Mouse (Mus musculus): ENCODE measurements around the gene Psme1.

The Psme1 gene

DNA sequence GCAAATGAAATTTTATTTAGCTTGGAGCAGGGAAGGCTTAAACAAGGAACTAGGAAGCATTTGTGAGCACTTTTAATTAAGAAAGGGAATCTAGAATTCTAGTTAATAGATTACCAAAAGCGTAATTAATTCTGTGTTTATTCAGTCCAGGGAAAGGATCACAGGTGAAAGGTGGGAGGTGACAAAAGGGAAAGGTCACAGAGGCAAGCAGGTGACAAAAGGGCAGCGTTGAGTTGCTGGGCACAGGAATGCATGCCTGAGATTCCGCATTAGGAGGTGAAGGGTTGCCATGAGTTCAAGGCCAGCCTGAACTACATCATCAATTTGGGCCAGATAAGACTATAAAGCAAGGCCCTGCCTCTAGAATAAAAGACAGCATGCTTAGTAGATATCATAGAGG, 10.4 kb upstream of the Psme1 start:
- intact Hi-C loops (cut with DNase I) = no loop called here

DNA sequence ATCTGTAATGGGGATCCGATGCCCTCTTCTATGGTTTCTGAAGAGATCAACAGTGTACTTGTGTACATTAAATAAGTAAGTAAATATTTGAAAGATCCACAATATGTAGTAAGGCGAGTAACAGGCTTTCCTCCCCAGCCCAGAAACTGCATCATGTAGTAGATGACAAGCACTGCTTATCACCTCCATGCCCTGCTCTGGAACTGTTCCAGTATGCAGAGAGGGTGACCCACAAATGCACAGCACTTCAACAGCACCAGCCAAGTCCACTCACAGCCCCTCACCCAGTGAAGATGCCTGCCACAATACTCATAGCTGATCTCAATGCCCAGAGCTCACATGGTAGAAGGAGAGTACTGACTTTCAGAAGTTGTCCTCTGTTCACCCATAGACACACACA, 7.3 kb upstream of the Psme1 start:
- intact Hi-C loops (cut with DNase I) = no loop called here

DNA sequence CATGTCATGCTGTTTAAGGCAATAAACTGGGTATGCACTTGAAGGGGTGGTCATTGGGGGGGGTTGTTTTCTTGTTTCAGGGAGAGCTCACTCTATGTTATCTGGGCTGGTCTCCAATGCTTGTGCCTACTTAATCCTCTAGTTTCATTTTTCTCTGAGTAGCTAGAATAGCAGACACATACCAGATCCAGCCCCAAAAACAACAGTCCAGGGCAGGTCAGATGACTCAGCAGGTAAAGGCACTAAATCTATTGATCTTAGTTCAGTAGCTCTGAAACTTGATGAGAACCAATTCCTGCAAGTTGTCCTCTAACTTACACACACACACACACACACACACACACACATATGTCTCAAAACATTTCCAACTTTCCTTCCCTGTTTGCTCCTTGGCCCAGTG, 6.2 kb upstream of the Psme1 start:
- intact Hi-C loops (cut with DNase I) = no loop called here

DNA sequence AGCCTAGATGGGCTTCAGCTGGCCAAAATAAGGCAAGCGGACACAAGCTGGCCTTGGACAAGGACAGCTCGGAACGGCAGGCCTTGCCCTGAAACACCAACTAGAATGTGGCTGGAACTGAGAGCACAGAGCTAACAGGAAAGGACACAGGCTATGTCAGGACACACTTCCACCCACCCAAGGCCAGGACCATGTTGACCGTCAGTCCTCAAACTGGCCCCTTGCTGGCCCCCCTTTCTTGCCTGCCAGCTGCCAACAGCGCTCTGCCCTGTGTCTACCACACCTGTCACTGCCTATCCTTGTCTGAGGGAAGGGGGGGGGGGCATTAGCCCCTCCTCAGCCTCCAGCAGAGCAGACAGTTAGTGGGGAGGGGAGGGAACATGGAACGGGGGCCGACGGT, 2.6 kb upstream of the Psme1 start, which contains the start of gene Fitm1:
Gene Fitm1 (plus strand): TSS at position 316 of the 400 bp plus-strand sequence.
- intact Hi-C loops (cut with DNase I) = no loop called here

DNA sequence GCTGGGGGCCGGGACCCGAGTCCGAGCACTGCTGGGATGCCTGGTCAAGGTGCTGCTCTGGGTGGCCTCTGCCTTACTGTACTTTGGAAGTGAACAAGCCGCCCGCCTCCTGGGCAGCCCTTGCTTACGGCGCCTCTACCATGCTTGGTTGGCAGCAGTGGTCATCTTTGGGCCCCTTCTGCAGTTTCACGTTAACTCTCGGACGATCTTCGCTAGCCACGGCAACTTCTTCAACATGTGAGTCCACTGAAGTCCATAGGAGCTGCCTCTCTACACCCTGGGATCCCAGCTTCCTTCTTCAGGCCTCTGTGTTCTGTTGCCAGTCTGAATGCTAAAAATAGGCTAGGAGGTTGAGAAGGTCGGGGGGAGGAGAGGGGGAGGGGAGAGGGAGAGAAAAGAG, 2.2 kb upstream of the Psme1 start:
- intact Hi-C loops (cut with DNase I) = no loop called here

DNA sequence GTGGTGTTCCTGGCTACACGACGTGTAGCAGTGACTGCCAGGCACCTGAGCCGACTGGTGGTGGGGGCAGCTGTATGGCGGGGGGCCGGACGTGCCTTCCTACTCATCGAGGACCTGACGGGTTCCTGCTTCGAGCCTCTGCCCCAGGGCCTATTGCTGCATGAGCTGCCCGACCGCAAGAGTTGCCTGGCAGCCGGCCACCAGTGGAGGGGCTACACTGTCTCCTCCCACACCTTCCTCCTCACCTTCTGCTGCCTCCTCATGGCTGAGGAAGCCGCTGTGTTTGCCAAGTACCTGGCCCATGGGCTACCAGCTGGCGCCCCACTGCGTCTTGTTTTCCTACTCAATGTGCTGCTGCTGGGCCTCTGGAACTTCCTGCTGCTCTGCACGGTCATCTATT, 1.5 kb upstream of the Psme1 start:
- intact Hi-C loops (cut with DNase I) = no loop called here

DNA sequence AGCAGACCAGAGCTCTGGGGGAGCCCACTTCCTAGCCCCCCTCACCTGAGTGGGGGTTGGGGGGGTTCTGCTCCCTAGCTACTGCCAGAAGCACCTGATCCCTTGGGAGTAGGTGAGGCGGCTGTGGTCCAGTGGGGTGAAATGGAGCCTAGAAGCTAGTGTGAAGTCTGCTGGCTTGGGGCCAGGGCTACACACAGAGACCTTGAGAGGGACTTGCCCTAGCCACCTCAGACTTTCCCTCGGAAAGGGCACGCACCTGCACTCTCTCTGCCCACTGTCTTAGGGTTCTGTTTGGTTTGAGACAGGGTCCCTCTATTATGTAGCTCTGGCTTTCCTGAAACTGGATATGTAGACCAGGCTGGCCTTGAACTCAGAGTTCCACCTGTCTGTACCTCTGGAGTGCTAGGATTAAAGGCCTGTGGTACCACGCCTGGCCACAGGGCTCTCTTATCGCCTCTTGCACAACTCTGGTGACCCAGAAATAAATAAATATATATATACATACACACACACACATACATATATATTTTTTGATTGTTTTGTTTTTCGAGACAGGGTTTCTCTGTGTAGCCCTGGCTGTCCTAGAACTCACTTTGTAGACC, 846 bp downstream of the Psme1 start:
- intact Hi-C loops (cut with DNase I) = no loop called here

DNA sequence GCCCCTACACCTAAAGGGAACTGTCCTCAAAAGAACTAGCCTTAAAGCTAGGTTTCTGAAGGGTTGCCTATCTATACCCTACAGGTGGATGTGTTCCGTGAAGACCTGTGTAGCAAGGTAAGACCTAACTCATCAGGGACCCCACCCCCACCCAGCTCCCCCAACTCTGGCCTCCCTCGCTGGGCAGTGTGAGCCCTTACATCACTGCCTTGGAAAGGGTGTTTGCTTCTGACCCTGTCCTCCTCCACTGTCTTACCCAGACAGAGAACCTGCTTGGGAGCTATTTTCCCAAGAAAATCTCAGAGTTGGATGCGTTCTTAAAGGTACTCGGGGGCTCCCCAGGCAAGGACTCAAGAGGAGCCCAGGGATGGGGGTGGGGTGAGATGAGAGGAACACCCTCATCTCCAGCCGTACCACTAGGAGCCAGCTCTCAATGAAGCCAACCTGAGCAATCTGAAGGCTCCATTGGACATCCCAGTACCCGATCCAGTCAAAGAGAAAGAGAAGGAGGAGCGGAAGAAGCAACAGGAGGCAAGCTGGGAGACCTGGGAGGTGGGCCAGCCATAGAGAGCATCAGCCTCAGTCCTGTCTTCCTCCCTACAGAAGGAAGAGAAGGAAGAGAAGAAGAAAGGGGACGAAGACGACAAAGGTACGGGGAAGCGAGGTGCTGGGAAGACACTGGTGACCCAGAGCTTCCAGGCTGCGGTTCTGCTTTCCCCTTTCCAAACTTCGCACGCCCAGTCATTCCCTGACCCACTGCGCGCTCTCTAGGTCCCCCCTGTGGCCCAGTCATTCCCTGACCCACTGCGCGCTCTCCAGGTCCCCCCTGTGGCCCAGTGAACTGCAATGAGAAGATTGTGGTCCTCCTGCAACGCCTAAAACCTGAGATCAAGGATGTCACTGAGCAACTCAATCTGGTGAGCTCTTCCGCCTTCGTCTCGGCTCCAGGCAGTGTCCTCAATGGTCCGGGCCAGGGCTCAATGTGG, 1.9 kb downstream of the Psme1 start:
- intact Hi-C loops (cut with DNase I) = no loop called here

DNA sequence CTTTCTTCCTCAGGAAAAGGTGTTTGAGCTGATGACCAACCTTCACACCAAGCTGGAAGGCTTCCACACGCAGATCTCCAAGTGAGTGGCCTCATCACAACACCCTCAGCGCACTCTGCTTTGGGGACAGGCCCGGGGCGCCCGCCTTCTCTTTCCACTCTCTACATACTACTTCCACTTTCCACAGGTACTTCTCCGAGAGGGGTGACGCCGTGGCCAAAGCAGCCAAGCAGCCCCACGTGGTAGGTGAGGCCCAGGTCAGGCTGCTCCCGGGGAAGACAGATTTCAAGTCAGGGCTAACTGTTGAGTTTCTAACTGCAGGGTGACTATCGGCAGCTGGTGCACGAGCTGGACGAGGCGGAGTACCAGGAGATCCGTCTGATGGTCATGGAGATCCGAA, 2.8 kb downstream of the Psme1 start:
- intact Hi-C loops (cut with DNase I) = no loop called here

DNA sequence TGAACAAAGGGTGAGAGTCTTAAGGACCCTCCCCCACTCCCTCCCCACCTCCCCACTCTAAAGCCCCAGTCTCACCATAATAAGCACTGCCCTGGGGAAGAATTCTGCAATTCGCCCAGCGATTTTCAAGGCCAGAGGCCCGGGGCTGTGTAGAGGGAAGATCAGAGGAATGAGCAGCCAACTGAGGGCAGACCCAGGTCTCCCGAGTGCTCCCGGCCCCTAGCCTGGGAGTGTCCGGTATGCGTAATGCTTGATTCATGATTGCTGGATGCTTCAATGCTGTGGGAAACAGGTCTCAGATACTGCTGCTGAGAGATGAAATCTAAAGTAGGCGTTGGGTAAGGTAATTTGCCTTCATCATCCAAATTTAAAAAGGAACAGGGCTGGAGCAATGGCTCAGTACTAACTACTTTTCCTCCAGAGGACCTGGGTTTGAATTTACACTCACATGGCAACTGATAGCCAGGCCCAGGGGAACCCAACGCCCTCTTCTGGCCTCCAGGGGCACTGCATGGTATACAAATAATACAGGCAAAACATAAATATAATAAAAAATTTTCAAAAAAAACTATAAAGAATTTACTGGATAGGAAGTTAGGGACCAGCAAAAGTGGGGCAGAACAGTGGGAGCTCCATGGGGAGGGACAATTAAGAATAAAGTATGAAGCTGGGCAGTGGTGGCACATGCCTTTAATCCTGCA, 4.2 kb downstream of the Psme1 start:
- intact Hi-C loops (cut with DNase I) = no loop called here

DNA sequence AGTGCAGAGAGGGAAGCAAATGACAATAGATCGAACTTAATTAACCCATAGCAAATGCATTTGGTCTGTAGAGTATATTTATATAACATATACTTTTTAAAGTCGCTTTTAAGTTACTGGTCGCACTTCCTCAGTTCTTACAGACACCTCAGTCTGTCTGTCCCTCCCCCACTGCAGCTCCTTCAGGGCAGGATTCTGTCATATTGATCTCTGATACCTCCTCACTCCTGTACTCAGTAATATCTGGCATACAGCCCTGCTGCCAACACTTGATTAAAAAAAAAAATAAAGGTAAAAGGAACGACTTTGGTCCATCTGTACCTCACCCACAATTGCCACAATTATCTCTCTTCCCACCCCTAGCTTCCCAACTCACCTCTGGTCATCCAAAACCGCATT, 6.4 kb downstream of the Psme1 start:
- intact Hi-C loops (cut with DNase I) = no loop called here

DNA sequence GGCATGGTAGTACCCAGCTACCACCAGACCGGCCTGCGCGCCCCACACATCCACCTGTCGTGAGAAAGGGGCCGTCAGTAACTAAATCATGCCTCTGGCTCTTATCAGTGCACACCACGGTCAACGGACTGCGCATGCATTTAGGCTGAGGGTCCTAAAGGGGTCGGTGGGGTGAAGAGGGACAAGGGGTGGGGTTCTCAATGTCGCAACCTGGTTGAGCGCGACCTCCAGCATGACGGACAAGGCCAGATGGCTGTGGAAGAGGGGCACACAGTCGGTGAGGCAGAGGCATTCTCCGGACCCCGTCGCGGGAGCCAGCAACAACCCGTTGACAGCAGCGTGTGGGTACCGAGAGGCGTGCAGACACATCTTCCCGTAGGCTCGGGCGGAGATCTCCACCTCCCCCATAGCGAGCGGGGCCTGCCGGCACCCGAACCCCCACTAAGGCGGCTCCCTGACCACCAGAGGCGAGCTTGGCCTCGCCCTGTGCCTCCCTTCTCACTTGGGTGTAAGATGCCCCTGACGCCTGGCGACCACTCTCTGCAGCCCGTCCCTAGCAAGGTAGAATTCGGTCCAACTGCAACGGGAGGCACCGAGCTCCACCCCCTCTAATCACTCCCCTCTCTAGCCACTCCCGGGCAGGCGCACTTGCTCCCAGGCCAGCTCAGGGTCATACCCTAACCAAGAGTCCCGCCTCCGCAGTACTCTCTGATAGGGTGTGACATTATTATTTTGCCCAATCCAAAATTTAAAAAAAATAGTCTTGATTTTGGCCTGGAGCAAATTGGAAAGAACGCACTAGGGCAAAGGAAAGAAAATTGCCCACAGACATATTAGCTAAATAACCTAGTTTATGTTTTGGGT, 7.0 kb downstream of the Psme1 start, which contains the start of gene Emc9:
Gene Emc9 (minus strand): TSS at position 601 of the 864 bp plus-strand sequence.
- intact Hi-C loops (cut with DNase I) = no loop called here

DNA sequence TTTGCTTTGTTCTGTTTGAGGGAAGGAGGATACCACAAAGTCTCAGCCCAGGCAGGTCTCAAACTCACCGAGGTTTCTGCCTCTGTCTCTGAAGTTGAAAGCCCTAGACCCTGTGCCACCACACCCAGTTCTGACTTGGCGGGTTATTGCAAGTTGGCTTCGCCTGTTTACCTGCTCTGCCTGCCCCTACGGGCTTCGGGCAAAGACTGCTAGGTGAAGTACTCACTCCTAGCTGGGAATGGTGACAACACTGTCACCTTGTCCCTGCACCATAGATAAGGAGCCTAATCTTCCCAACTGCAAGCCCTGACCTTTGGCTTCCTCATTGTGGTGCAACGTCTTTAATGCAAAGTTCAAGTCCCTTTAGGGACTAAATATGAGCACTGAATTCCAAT, 7.6 kb downstream of the Psme1 start:
- intact Hi-C loops (cut with DNase I) = no loop called here

DNA sequence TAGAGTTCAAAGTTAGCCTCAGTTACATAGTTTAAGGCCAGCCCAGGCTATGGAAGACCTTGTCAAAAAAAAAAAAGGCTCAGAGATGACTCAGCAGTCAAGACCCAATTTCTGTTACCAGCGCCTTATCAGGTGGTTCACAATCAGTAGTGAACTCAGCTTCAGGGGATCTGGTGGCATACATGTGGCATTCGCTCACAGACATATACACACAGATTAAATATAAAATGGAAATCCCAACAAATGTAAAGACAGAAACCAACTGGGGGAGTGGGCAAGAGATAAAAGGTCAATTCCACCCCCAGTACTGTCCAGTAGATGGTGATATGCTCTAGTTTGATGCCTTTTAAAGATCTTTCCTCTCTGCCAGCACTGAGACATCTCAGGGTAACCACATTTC, 8.2 kb downstream of the Psme1 start:
- intact Hi-C loops (cut with DNase I) = no loop called here

DNA sequence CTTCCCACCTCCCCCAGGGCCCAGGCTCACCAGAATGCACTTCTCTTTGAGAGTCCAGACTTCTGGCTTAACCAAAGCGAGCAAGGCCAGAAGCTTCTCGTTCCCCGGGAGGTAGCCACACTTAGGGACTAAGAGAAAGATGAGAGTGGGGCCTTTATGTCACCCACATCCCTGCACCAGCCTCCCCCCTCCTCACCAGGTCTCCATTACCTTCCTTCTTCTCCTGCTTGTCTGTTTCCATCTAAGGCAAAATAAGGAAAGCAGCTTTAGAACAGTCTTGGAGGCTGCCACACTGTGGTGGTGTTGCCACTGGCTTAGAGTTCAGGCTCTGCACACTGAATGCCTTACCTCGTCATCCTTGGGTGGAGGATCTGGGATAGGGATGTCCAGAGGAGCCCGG, 11.3 kb downstream of the Psme1 start:
- intact Hi-C loops (cut with DNase I) = no loop called here

DNA sequence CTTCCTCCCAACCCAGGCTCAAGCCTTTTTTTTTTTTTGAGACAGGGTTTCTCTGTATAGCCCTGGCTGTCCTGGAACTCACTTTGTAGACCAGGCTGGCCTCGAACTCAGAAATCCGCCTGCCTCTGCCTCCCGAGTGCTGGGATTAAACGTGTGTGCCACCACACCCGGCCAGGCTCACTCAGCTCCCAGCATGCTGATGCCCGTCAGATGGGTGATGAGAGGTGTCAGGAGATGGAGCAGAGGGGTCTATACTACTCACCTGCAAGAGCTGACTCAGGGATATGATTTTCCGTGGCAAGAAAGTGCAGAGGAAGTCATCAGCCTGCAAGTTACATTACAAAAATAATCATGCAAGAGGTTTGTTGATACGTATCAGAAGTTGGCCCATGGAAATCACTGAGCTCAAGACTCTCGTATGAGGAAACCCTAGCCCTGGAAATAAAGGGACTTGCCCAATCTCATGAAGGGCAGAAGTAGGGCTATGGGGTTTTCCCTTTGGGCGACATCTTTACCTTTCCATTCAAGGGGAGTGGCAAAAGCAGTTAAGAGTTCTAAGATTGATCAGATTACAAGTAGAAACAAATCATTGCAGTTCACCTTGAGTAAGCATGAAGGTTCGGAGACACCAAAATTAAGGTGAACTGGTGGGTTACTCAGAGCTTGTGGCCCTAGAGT, 12.0 kb downstream of the Psme1 start:
- intact Hi-C loops (cut with DNase I) = no loop called here

DNA sequence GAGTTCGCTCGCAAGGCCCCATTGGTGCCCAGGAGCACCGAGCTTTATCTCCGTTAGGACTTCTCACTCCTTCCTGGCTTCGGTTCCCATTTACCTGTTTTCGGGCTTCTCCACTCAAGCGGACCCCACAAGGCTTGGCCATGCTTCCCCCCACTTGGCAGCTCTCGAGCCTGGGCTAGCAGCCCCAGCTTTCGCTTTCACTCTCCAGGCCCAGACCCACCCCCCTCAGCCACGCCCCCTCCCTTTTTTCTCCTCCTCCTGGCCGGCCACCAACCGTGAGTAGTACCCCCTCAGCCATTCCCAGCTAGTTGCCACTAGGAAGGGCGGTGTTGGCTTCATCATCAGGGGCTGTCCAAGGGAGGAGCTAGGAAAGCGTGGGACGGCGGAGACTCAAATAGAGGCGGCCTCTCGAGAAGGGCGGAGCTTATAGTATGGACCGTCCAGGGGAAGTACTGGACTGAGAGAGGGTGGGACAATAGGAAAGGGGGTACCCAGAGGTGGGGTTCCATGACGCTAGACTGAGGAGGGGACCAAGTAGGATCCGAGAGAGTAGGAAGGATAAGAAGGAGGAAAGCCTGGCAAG, 12.9 kb downstream of the Psme1 start, which contains the start of gene Psme2:
Gene Psme2 (minus strand): TSS at position 366 of the 583 bp plus-strand sequence.
- intact Hi-C loops (cut with DNase I) = no loop called here

DNA sequence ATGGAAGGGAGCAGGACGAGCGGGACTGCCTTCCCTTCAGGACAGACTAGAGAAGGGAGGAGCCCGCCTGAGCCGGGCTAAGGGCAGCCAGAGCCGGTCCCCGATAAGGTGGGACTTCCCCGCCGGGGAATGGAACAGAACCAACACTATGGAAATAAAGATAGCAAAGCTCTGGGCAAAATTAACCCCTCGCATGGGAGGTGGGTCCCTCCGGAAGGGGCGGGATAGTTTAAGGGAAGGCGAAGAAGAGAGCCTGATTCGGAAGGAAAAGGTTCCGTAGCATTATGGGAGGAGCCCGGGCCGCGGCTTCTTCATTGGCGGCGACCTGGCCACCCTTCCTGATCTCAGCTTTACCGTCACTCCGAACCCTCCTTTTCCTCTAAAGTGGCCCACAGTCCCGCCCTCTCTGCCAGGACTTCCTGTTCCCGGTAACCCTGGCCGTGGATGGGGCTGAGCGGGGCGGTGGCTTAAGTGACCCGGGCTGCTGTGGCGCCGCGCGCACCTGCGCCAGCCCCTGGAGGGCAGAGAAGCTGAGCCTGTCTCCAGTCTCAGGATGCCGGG, 13.5 kb downstream of the Psme1 start, which contains the start of gene Rnf31:
Gene Rnf31 (plus strand): TSS at position 378 of the 561 bp plus-strand sequence.
- intact Hi-C loops (cut with DNase I) = no loop called here

DNA sequence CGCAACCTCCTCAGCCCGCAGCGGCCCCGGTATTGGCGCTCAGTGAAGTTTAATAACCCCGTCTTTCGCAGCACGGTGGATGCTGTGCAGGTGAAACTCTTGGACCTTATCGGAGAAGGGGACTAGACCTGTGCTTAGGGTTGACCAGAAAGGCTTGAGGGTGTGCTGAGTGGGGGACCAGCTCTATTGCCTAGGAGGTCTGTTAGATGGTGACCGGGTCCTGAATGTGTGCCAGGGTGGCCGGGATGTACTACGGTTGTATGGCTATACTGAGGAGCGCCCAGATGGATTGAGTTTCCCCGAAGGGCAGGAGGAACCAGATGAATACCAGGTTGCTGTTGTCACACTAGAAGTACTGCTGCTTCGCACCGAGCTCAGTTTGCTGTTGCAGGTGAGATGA, 14.3 kb downstream of the Psme1 start:
- intact Hi-C loops (cut with DNase I) = no loop called here
